Mouse (Mus musculus) stomach, postnatal 0 days (tissue): ENCODE measurements around the gene 3300002I08Rik. TPM values are rescaled to one million over a fixed set of nuclear protein-coding genes. Genes with fewer than 3 reads are reported as not detected.
A peak's percentile ranks its signal among the peaks of the same experiment; 100 is the strongest.
"Not testable (repeated sequence)": the region's sequence is repeated elsewhere in the genome, so short reads cannot be mapped to it uniquely, and the experiment has no call there.

Source experiments
- ATAC-seq: fragments of 200-750 bp; cut with Nextera tagmentation; 2 replicates; pipeline ENCODE4 v1.8.0; 2017; ENCODE audit not compliant: low FRiP score, low TSS enrichment
- DNase-seq: peaks from one replicate; pipeline ENCODE4 v3.0.0-alpha.2; 2016; ENCODE audit warnings: low spot score
- H3K27ac ChIP-seq: fragments of 300-500 bp; sonication (generic); replicated peaks from 2 replicates; pipeline ENCODE4 v1.5.1; 2014; ENCODE audit warnings: mild to moderate bottlenecking, control low read depth
- H3K27me3 ChIP-seq: fragments of 300-500 bp; sonication (generic); 2 replicates; pipeline ENCODE4 v1.6.1; 2014; ENCODE audit warnings: low read length; ENCODE audit not compliant: control insufficient read depth, insufficient read depth
- H3K36me3 ChIP-seq: fragments of 300-500 bp; sonication (generic); 2 replicates; pipeline ENCODE4 v1.6.1; 2014; ENCODE audit warnings: low read length, mixed read lengths; ENCODE audit not compliant: control insufficient read depth, insufficient read depth
- H3K4me1 ChIP-seq: fragments of 300-500 bp; sonication (generic); replicated peaks from 2 replicates; pipeline ENCODE4 v1.6.1; 2014; ENCODE audit warnings: antibody characterized with exemption; ENCODE audit not compliant: control insufficient read depth, insufficient read depth
- H3K4me2 ChIP-seq: fragments of 300-500 bp; sonication (generic); replicated peaks from 2 replicates; pipeline ENCODE4 v1.6.1; 2014; ENCODE audit warnings: low read depth, mild to moderate bottlenecking, control low read depth, moderate library complexity
- H3K4me3 ChIP-seq: fragments of 300-500 bp; sonication (generic); 2 replicates; pipeline ENCODE4 v1.5.1; 2014; ENCODE audit warnings: low read depth, low read length, control low read depth
- H3K9ac ChIP-seq: fragments of 300-500 bp; sonication (generic); 2 replicates; pipeline ENCODE4 v1.6.1; 2014; ENCODE audit warnings: mild to moderate bottlenecking, low read length, control low read depth, mixed read lengths
- H3K9me3 ChIP-seq: fragments of 300-500 bp; sonication (generic); 2 replicates; pipeline ENCODE4 v1.6.1; 2016; ENCODE audit warnings: low read length; ENCODE audit not compliant: control insufficient read depth
- CTCF ChIP-seq: IDR thresholded peaks from 2 replicates; pipeline ENCODE4 v1.5.1; 2016; ENCODE audit warnings: antibody characterized with exemption, low read depth, mild to moderate bottlenecking, moderate library complexity
- EP300 ChIP-seq: optimal IDR thresholded peaks from 2 replicates; pipeline ENCODE3; 2016; ENCODE audit warnings: antibody characterized with exemption
- WGBS: fragments of 180-500 bp; shearing (Covaris S2); extraction: QIAGEN DNeasy Blood & Tissue Kit; methylation state at CpG from one replicate; pipeline ENCODE4 v1.1.7; 2014; 5-methylcytosine and 5-hydroxymethylcytosine counted together
- polyA plus RNA-seq: library from polyadenylated mRNA; unstranded; fragments of >200 nt; fragmentation: Nextera tagmentation; extraction: Ambion mirVana; gene quantifications from 2 replicates; pipeline ENCODE4 v1.2.1, GENCODE M21; 2015

The 3300002I08Rik gene
- polyA plus RNA-seq, 1 experiment from 2014 or later, result 2.5 TPM

DNA sequence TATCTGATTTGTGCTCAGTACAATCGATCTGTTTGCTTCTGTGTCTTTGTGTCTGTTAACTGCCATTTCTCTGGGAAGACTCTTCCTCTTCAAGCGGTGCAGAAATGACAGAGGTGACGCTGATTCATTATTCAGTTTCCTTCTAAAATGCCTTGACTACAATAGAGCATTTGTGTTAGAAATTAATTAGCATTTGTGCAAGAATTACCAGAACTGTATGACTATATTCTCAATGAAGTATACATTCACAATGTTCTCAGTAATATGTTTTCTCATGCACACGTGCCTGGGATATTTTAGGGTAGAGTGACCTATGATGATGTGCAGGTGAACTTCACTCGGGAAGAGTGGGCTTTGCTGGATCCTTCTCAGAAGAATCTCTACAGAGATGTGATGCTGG lies 39.2 kb downstream of the 3300002I08Rik start, which contains the start of gene Gm10130:
Gene Gm10130 (plus strand): TSS at position 301 of the 400 bp plus-strand sequence.
- 95% methylated on average over 5 of the region's 5 CpGs for WGBS
- TF ChIP-seq EP300 (no peak), CTCF (no peak)

DNA sequence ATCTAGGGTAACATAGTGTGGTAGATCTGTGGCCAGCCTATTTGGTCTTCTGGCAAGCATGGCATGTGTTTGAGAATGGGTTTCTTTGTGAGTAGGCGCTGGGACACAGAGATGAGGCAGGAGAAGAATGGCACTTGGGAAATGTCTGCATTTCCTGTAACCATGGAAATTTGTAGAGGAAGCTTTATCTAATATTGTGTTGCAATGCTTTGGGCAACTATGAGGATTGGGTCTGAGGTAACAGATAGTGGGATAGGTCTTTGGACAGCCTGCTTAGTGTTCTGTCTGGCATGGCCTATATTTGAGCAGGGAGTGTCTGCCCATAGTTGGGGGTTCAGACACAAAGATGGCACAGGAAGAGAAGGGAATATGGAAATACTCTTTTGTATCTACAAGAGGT lies 43.6 kb downstream of the 3300002I08Rik start:
- Histone ChIP-seq H3K4me1 (no peaks in the 10 kb centered on the region), H3K4me3 (no peak overlapping the region), H3K4me2 (no peak overlapping the region), H3K27me3 (no peaks in the 10 kb centered on the region), H3K27ac (no peak overlapping the region), H3K9me3 (peaks cover 14% of the 10 kb centered on the region; the same call in 1 of the 2 replicates), H3K36me3 (0 out of 2 replicates have a peak, but pooled peaks cover 2% of the 10 kb centered on the region), H3K9ac (no peak overlapping the region)
- DNase-seq, result no peak
- 100% methylated on average over 1 of the region's 1 CpGs for WGBS
- TF ChIP-seq EP300 (no peak), CTCF (no peak)
- ATAC-seq, result no peak

More for the DNA sequence above, 39.2 kb downstream of the 3300002I08Rik start, which contains the start of gene Gm10130:
- Histone ChIP-seq H3K27ac (no peak within 1 kb of the TSS), H3K4me2 (no peak within 1 kb of the TSS), H3K36me3 (peaks cover 9% of the 10 kb centered on the region; the same call in 1 of the 2 replicates), H3K9me3 (peaks cover 6% of the 10 kb centered on the region; the same call in 1 of the 2 replicates), H3K4me1 (no peaks in the 10 kb centered on the region), H3K9ac (no peak within 1 kb of the TSS), H3K27me3 (no peaks in the 10 kb centered on the region), H3K4me3 (no peak within 1 kb of the TSS)
- DNase-seq (no peak), ATAC-seq (no peak)

DNA sequence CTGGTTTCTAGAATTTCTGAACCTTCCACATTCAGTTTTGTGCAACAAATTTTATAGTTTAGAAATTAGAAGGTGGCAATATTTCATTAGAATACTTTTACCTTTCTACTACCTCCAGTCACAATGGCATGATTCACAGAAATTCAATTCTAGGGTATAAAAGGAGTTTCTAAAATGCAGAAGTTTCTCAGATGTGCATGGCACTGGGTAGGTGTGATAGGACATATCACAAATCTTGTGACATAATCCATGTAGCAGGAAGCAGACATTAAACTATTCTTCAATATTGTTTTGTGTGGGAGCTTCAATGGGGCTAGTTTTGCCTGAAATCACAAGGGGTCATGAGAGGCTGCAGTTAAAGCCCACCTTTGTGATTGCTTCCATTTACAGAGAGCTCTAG lies 46.4 kb downstream of the 3300002I08Rik start:
- Histone ChIP-seq H3K36me3 (0 out of 2 replicates have a peak, but pooled peaks cover 2% of the 10 kb centered on the region), H3K9ac (no peak overlapping the region), H3K27me3 (no peaks in the 10 kb centered on the region), H3K4me1 (no peaks in the 10 kb centered on the region), H3K4me2 (no peak overlapping the region), H3K27ac (no peak overlapping the region), H3K4me3 (no peak overlapping the region), H3K9me3 (peaks cover 12% of the 10 kb centered on the region; the same call in 1 of the 2 replicates)
- ATAC-seq, result no peak
- no peak for DNase-seq
- TF ChIP-seq EP300, result no peak
- TF ChIP-seq CTCF, result no peak

DNA sequence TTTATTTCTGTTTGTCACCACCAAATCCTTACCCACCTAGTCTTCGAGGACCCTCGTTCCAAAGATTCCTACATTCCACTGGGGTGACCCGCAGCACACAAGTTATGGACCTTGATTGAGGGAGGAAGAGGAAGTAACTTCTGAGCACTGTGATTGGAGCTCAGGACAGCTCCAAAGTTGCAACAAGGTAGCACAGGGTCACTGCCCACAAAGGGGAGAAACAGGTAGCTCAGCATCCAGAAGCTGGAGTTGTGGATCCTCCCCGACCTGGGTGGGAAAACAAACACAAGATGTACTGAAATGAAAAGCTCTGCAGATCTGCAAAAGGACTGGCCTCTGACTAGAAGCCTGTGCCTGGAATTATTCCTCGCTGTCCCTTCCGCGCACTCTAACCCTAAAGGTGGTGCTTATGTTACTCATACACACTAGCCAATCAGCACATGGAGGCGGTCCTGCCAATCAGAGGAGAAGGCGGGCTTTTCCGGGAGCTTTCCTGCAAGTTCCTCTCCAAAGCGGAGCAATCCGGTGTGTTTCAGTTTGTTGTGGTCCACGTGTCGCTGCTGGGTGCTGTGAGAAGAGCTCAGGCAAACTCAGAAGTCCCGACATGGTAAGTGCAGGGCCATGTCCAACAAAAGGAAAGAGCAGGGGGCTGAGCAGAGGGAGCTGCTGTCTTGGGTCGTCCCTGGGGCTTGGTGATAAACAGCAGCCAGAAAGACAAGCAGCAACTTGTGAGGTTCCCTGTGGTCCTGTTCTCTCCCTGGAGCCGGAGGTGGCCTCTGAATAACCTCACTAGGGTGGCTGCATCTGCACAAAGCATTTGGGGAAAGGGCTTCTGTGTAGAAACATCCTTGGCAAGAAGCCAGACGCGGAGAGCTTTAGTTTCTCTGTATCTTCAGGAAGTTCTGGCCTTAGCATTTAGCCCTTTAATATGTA lies 51.3 kb downstream of the 3300002I08Rik start:
- WGBS, result 7% methylated on average over 19 of the region's 19 CpGs
- Histone ChIP-seq H3K4me3 (peak overlapping the region; percentile 52), H3K27ac (peak overlapping the region; percentile 63; the same call in 1 of the 2 replicates), H3K4me2 (peak overlapping the region; percentile 54), H3K9ac (peak overlapping the region; percentile 64)
- peak; percentile 100 for ATAC-seq
- not testable (repeated sequence) for H3K27me3 ChIP-seq, H3K9me3 ChIP-seq, H3K4me1 ChIP-seq, H3K36me3 ChIP-seq
- DNase-seq, result peak; percentile 91

DNA sequence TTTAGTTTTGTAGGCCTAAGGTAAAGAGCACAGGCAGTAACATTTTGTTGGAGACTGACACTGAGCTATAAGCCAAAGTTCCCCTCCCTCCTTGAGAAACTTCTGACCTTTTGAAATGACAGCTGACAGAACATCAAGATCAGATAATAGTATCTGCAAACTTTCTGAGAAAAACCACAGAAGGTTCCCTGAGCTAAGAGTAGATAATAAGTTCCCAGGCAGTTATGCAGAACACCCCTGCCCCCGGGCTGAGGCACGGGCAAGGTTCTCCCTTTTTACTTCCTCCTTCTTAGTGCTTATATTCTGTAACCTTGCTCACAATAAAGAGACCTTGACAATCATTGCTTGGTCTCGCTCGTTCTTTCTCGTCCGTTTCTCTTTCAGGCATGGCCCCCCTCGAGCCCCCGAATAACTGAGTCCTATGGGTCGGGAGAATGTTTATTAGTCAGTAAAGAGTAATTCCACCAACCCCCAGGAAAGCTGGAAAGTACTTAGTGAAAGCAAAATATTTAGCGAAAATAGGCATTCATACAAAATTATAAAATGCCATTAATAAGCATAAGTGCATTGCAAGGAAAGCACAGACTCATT lies 55.3 kb downstream of the 3300002I08Rik start:
- H3K9ac ChIP-seq, result no peak overlapping the region
- no peak overlapping the region for H3K27ac ChIP-seq
- WGBS, result 82% methylated on average over 10 of the region's 10 CpGs
- TF ChIP-seq EP300 (no peak), CTCF (no peak)
- ATAC-seq (no peak), DNase-seq (no peak)
- no peak overlapping the region for H3K4me2 ChIP-seq
- no peaks in the 10 kb centered on the region for H3K4me1 ChIP-seq
- H3K9me3 ChIP-seq, result no peaks in the 10 kb centered on the region
- no peaks in the 10 kb centered on the region for H3K36me3 ChIP-seq
- H3K4me3 ChIP-seq, result no peak overlapping the region
- no peaks in the 10 kb centered on the region for H3K27me3 ChIP-seq

DNA sequence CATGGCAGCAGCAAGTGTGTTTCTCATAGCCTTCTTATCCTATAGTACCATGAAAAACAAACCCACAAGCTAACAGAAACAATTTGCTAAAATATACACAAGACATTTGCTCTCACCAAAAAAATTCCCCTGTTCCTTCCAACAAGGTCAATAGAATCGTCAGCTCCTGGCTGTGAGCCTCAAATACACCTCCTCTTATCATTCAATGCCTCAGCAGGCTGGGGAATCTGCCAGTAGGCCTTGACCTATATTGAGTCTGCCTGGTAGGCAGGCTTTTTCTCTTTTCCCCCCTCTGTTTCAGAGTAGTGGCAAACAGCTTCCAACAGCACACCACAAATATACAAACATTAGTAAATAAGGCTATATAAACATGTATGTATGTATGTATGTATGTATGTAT lies 63.5 kb downstream of the 3300002I08Rik start:
- H3K4me1 ChIP-seq, result no peaks in the 10 kb centered on the region
- DNase-seq (no peak), ATAC-seq (no peak)
- no peak overlapping the region for H3K27ac ChIP-seq
- TF ChIP-seq CTCF (no peak), EP300 (no peak)
- no peak overlapping the region for H3K9ac ChIP-seq
- no peak overlapping the region for H3K4me2 ChIP-seq
- no peaks in the 10 kb centered on the region for H3K27me3 ChIP-seq
- H3K4me3 ChIP-seq, result no peak overlapping the region
- no peaks in the 10 kb centered on the region for H3K9me3 ChIP-seq
- H3K36me3 ChIP-seq, result no peaks in the 10 kb centered on the region
- WGBS, result 43% methylated on average over 1 of the region's 1 CpGs
